Mouse (Mus musculus) spleen, adult 2 months (tissue): ENCODE results near the gene Plin3.

Source experiments
- CTCF ChIP-seq: fragments of 200-500 bp; IDR thresholded peaks from 2 replicates; pipeline ENCODE4 v1.5.1; 2011; ENCODE audit warnings: mild to moderate bottlenecking, inconsistent platforms; ENCODE audit not compliant: insufficient read depth, insufficient read length, insufficient replicate concordance; ENCODE audit errors: extremely low read depth
- POLR2A ChIP-seq: fragments of 200-500 bp; IDR thresholded peaks from 2 replicates; pipeline ENCODE4 v1.6.1; 2011; ENCODE audit warnings: low read depth, low read length, inconsistent platforms

- TF ChIP-seq CTCF, result no peak
- no peak for TF ChIP-seq POLR2A
Measured at GRCm38 (mm10) chr17:56303847-56304586, 11.3 kb upstream of the Plin3 start.
